Mouse (Mus musculus): ENCODE measurements around the gene Ror1. TPM values are rescaled to one million over a fixed set of nuclear protein-coding genes. Genes with fewer than 3 reads are reported as not detected.

Gene Ror1
- total RNA-seq, 2 experiments from 2014 or later, result 6.1 to 7.0 TPM

GRCm38 (mm10) chr4:100211331-100211730 is 115.7 kb downstream of the Ror1 start:
- DNase-seq (ENCODE audit: low spot score in 2 of 2), result no peak
- Histone ChIP-seq H3K4me3 (no peak overlapping the region), H3K27ac (no peak overlapping the region)
- no peak for TF ChIP-seq CTCF (conservative IDR thresholded peaks at IDR 0.05)

GRCm38 (mm10) chr4:100214324-100215215 is 119.0 kb downstream of the Ror1 start:
- Histone ChIP-seq H3K27ac (no peak overlapping the region), H3K4me3 (no peak overlapping the region)
- TF ChIP-seq CTCF (conservative IDR thresholded peaks at IDR 0.05), result peak; percentile 76
- no peak for DNase-seq (ENCODE audit: low spot score in 2 of 2)

- Histone ChIP-seq H3K4me3 (no peak overlapping the region), H3K27ac (no peak overlapping the region)
- TF ChIP-seq CTCF (conservative IDR thresholded peaks at IDR 0.05), result no peak
- no peak for DNase-seq (ENCODE audit: low spot score in 2 of 2)
These were observed 121.0 kb downstream of the Ror1 start for GRCm38 (mm10) chr4:100216587-100216986.

- H3K4me3 ChIP-seq, result no peak overlapping the region
- no peak overlapping the region for H3K27ac ChIP-seq
- DNase-seq (ENCODE audit: low spot score in 2 of 2), result no peak
- no peak for TF ChIP-seq CTCF (conservative IDR thresholded peaks at IDR 0.05)
These were observed 123.4 kb downstream of the Ror1 start for GRCm38 (mm10) chr4:100219026-100219425.

GRCm38 (mm10) chr4:100219599-100219998 is 124.0 kb downstream of the Ror1 start:
- no peak for DNase-seq (ENCODE audit: low spot score in 2 of 2)
- Histone ChIP-seq H3K4me3 (no peak overlapping the region), H3K27ac (no peak overlapping the region)
- TF ChIP-seq CTCF (conservative IDR thresholded peaks at IDR 0.05), result no peak

- no peak overlapping the region for H3K4me3 ChIP-seq
- TF ChIP-seq CTCF (conservative IDR thresholded peaks at IDR 0.05), result no peak
- H3K27ac ChIP-seq, result no peak overlapping the region
- DNase-seq (ENCODE audit: low spot score in 2 of 2), result no peak
These were observed 126.6 kb downstream of the Ror1 start for GRCm38 (mm10) chr4:100221978-100222737.

- H3K27ac ChIP-seq, result no peak overlapping the region
- no peak for DNase-seq (ENCODE audit: low spot score in 2 of 2)
- H3K4me3 ChIP-seq, result no peak overlapping the region
- no peak for TF ChIP-seq CTCF (conservative IDR thresholded peaks at IDR 0.05)
These were observed 127.9 kb downstream of the Ror1 start for GRCm38 (mm10) chr4:100223532-100223931.

- Histone ChIP-seq H3K27ac (no peak overlapping the region), H3K4me3 (no peak overlapping the region)
- TF ChIP-seq CTCF (conservative IDR thresholded peaks at IDR 0.05), result no peak
- DNase-seq (ENCODE audit: low spot score in 2 of 2), result no peak
These were observed 128.4 kb downstream of the Ror1 start for GRCm38 (mm10) chr4:100223965-100224364.

- TF ChIP-seq CTCF (conservative IDR thresholded peaks at IDR 0.05), result no peak
- no peak overlapping the region for H3K27ac ChIP-seq
- no peak overlapping the region for H3K4me3 ChIP-seq
- DNase-seq (ENCODE audit: low spot score in 2 of 2), result no peak
These were observed 131.0 kb downstream of the Ror1 start for GRCm38 (mm10) chr4:100226619-100227018.

GRCm38 (mm10) chr4:100228106-100228505 is 132.5 kb downstream of the Ror1 start:
- no peak for DNase-seq (ENCODE audit: low spot score in 2 of 2)
- Histone ChIP-seq H3K4me3 (no peak overlapping the region), H3K27ac (no peak overlapping the region)
- no peak for TF ChIP-seq CTCF (conservative IDR thresholded peaks at IDR 0.05)

- H3K4me3 ChIP-seq, result no peak overlapping the region
- no peak for DNase-seq (ENCODE audit: low spot score in 2 of 2)
- H3K27ac ChIP-seq, result no peak overlapping the region
- TF ChIP-seq CTCF (conservative IDR thresholded peaks at IDR 0.05), result no peak
These were observed 134.7 kb downstream of the Ror1 start for GRCm38 (mm10) chr4:100230245-100230644.

GRCm38 (mm10) chr4:100230963-100231362 is 135.4 kb downstream of the Ror1 start:
- Histone ChIP-seq H3K27ac (no peak overlapping the region), H3K4me3 (no peak overlapping the region)
- DNase-seq (ENCODE audit: low spot score in 2 of 2), result no peak
- no peak for TF ChIP-seq CTCF (conservative IDR thresholded peaks at IDR 0.05)

GRCm38 (mm10) chr4:100231906-100232305 is 136.3 kb downstream of the Ror1 start:
- no peak for DNase-seq (ENCODE audit: low spot score in 2 of 2)
- no peak overlapping the region for H3K4me3 ChIP-seq
- no peak overlapping the region for H3K27ac ChIP-seq
- TF ChIP-seq CTCF (conservative IDR thresholded peaks at IDR 0.05), result no peak

Data from layer of hippocampus, adult 2 months (tissue).